Mouse (Mus musculus) lung, embryonic 15.5 days (tissue): ENCODE results near the gene Flywch1. TPM values are rescaled to one million over a fixed set of nuclear protein-coding genes. Genes with fewer than 3 reads are reported as not detected.
A peak's percentile ranks its signal among the peaks of the same experiment; 100 is the strongest.

Experiments used
- ATAC-seq: fragments of 200-750 bp; cut with Nextera tagmentation; 2 replicates; pipeline ENCODE4 v1.8.0; 2017; ENCODE audit warnings: moderate number of reproducible peaks, borderline replicate concordance; ENCODE audit not compliant: low FRiP score, low TSS enrichment; ENCODE audit errors: extremely low read depth
- H3K27ac ChIP-seq: fragments of 300-500 bp; sonication (generic); 2 replicates; pipeline ENCODE4 v1.5.1; 2015; ENCODE audit warnings: moderate library complexity, mild to moderate bottlenecking, inconsistent platforms
- H3K27me3 ChIP-seq: fragments of 300-500 bp; sonication (generic); 2 replicates; pipeline ENCODE4 v1.6.1; 2015; ENCODE audit warnings: inconsistent platforms
- H3K36me3 ChIP-seq: fragments of 300-500 bp; sonication (generic); 2 replicates; pipeline ENCODE4 v1.6.1; 2015; ENCODE audit warnings: inconsistent platforms
- H3K4me1 ChIP-seq: fragments of 300-500 bp; sonication (generic); 2 replicates; pipeline ENCODE4 v1.6.1; 2015; ENCODE audit warnings: inconsistent platforms
- H3K4me2 ChIP-seq: fragments of 300-500 bp; sonication (generic); 2 replicates; pipeline ENCODE4 v1.6.1; 2015; ENCODE audit warnings: inconsistent platforms, mild to moderate bottlenecking, moderate library complexity
- H3K4me3 ChIP-seq: fragments of 300-500 bp; sonication (generic); 2 replicates; pipeline ENCODE4 v1.5.1; 2015; ENCODE audit warnings: mild to moderate bottlenecking, inconsistent platforms
- H3K9ac ChIP-seq: fragments of 300-500 bp; sonication (generic); 2 replicates; pipeline ENCODE4 v1.6.1; 2015; ENCODE audit warnings: inconsistent platforms
- H3K9me3 ChIP-seq: fragments of 300-500 bp; sonication (generic); 2 replicates; pipeline ENCODE4 v1.6.1; 2016; ENCODE audit warnings: inconsistent platforms
- WGBS: fragments of 180-500 bp; shearing (Covaris S2); methylation state at CpG from one replicate; pipeline ENCODE4 v1.1.7; 2015; 5-methylcytosine and 5-hydroxymethylcytosine counted together
- polyA plus RNA-seq: library from polyadenylated mRNA; unstranded; fragments of >200 nt; fragmentation: Nextera tagmentation; extraction: Ambion mirVana; gene quantifications from 2 replicates; pipeline ENCODE4 v1.2.1, GENCODE M21; 2015

Flywch1 gene
- polyA plus RNA-seq, 1 experiment from 2014 or later, result 70.5 TPM

DNA sequence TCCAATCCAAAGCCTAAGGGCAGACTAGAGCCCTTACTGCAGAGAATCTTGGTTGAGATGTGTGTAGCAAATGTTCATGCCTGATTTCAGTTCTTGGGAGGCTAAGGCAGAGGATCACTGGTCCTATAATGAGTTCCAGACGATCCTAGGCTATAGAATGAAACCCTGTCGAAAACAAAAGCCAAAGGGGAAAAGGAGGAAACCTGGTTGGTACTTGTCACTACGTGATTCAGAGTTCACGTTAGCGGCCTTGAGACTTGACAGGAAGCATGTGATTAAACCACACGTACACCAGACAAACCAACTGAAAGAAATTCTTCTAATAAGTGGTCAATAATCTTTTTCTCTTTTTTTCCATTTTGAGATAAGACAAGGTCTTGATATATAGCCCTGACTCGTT is 25.9 kb upstream of the Flywch1 start:
- ATAC-seq, result no peak
- no peak overlapping the region for H3K27ac ChIP-seq
- peaks cover 2% of the 10 kb centered on the region; the same call in 1 of the 2 replicates for H3K4me1 ChIP-seq
- no peak overlapping the region for H3K4me2 ChIP-seq
- WGBS, result 65% methylated on average over 7 of the region's 7 CpGs
- no peaks in the 10 kb centered on the region for H3K36me3 ChIP-seq
- H3K9me3 ChIP-seq, result no peaks in the 10 kb centered on the region
- H3K27me3 ChIP-seq, result no peaks in the 10 kb centered on the region
- no peak overlapping the region for H3K4me3 ChIP-seq
- no peak overlapping the region for H3K9ac ChIP-seq

DNA sequence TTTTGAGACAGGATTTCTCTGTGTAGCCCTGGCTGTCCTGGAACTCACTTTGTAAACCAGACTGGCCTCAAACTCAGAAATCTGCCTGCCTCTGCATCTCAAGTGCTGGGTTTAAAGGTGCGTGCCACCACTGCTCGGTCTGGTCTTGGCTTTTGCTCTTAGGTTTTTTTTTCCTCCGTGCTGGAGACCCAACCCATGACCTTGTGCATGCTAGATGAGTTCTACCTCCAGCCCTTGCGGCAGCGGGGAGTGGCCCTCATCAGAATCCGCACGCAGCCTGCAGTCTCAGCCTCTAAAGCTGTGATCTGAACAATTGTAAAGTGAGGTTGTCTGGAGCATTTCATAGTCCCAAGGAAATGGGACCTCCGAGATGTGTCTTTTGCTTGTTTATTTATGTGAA is 23.9 kb upstream of the Flywch1 start:
- Histone ChIP-seq H3K27me3 (no peaks in the 10 kb centered on the region), H3K4me1 (peaks cover 8% of the 10 kb centered on the region), H3K36me3 (no peaks in the 10 kb centered on the region), H3K4me2 (no peak overlapping the region), H3K9me3 (no peaks in the 10 kb centered on the region), H3K4me3 (no peak overlapping the region), H3K27ac (no peak overlapping the region), H3K9ac (no peak overlapping the region)
- WGBS, result 89% methylated on average over 8 of the region's 8 CpGs
- ATAC-seq, result no peak

DNA sequence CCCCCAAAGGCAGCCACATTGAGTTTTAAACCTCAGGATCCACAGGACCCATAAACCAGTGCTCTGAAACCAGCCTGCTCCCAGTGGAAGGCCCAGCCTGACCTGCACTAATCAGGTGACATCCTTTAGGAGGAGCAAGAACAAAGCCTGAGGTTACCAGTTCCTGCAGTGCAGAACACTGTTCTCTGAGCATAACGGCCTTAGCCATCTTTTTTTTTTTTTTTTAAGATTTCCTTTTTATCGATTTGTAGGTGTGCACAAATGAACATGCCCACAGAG is 19.6 kb upstream of the Flywch1 start:
- Histone ChIP-seq H3K27ac (peak overlapping the region; percentile 81; the same call in 1 of the 2 replicates), H3K9ac (no peak overlapping the region), H3K4me2 (peak overlapping the region; percentile 81), H3K36me3 (no peaks in the 10 kb centered on the region), H3K27me3 (no peaks in the 10 kb centered on the region), H3K4me3 (peak overlapping the region; percentile 48), H3K9me3 (no peaks in the 10 kb centered on the region), H3K4me1 (peaks cover 20% of the 10 kb centered on the region)
- 52% methylated on average over 2 of the region's 2 CpGs for WGBS
- no peak for ATAC-seq

DNA sequence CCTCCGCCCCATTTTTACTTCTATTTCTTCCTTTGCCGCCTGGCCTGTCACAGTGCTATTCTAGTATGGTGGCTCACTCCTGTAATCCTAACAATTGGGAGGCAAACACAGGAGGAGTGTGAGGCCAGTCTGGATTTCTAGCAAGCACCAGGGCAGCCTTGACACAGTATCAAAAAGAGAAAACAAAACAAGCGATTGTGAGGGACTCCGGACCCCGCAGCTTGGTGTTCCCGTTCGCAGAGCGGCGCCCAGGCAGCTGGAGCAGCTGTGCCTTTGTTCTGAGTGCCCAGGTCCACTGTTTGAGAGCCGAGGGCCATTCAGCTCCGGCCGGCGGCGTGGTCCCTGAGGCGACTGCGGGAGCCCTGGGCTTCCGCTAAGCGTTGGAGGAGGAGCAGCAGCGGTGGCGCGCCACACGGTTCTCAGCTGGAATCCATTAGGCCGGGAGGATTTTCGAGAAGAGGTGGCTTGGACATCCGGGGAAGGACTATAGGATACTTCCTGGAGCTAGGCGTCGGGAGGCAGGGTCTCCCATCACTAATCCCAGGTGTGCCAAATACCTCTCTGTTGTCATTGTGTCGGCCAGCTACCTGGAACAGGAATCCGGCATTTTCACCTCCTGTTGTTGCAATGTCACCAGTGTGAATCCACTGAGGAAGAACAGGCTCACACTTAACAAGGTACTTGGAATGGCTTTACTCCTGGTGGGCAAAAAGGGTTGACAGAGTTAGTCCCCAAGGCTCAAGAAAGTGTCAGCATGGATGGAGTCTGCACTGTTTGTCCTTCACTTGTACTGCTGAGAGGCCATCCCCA is 19.1 kb upstream of the Flywch1 start, which contains the start of gene Srrm2:
Gene Srrm2 (plus strand): TSS at position 264 of the 810 bp plus-strand sequence.
- WGBS, result 2% methylated on average over 29 of the region's 29 CpGs
- Histone ChIP-seq H3K27me3 (no peaks in the 10 kb centered on the region), H3K9ac (peak within 1 kb of the TSS; percentile 58), H3K4me1 (peaks cover 24% of the 10 kb centered on the region), H3K27ac (peak within 1 kb of the TSS; percentile 81), H3K9me3 (no peaks in the 10 kb centered on the region), H3K36me3 (no peaks in the 10 kb centered on the region), H3K4me2 (peak within 1 kb of the TSS; percentile 81), H3K4me3 (peak within 1 kb of the TSS; percentile 48)
- peak; percentile 68; the same call in 1 of the 2 replicates for ATAC-seq

DNA sequence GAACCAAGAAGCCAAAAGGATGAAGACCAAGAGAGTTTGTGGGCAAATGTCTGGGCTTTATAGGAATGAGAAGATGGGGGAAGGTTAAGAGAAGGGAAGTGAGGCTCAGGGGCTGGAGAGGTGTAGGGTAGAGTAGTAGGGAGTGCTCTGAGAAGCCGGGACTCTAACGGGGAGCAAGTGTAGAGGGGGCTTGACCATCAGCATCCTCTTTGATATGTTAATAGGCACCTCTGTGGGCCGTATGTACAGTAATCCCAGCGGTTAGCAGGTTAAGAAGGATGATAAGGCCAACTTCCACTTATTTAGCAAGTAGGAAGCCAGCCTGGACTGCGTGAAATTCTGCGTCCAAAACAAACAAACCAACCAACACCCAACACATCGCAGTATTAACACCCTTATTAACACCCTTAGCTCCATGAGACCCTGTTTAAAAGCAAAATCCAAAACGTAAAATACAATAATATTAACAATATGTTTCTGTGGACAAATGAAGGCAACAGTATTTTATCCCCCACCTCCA is 18.4 kb upstream of the Flywch1 start:
- ATAC-seq, result no peak
- 20% methylated on average over 8 of the region's 8 CpGs for WGBS
- H3K27me3 ChIP-seq, result no peaks in the 10 kb centered on the region

DNA sequence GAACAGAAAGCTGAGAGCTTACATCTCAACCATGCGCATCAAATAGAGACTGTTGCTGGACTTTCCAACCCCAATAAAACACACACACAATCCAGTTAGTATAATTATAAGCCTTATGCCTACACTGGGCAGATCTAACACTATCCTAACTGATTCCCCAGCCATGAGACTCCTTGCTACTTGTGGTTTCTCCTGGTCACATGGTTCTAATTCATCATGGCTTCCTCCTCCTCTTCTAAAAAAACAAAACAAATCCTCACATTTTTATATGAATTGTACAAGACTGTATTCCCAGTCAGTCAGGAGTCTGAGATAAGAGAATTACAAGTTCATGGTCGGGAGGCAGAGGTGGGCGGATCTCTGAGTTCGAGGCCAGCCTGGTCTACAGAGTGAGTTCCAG is 17.6 kb upstream of the Flywch1 start:
- Histone ChIP-seq H3K4me2 (no peak overlapping the region), H3K27ac (no peak overlapping the region), H3K9me3 (no peaks in the 10 kb centered on the region), H3K4me1 (peaks cover 27% of the 10 kb centered on the region), H3K27me3 (no peaks in the 10 kb centered on the region), H3K4me3 (no peak overlapping the region), H3K9ac (no peak overlapping the region), H3K36me3 (no peaks in the 10 kb centered on the region)
- WGBS, result 83% methylated on average over 4 of the region's 4 CpGs
- no peak for ATAC-seq

More for the DNA sequence above, 18.4 kb upstream of the Flywch1 start:
- Histone ChIP-seq H3K27ac (peak overlapping the region; percentile 81), H3K9me3 (no peaks in the 10 kb centered on the region), H3K36me3 (no peaks in the 10 kb centered on the region), H3K9ac (peak overlapping the region; percentile 58), H3K4me3 (peak overlapping the region; percentile 48), H3K4me1 (peaks cover 27% of the 10 kb centered on the region), H3K4me2 (peak overlapping the region; percentile 81)

DNA sequence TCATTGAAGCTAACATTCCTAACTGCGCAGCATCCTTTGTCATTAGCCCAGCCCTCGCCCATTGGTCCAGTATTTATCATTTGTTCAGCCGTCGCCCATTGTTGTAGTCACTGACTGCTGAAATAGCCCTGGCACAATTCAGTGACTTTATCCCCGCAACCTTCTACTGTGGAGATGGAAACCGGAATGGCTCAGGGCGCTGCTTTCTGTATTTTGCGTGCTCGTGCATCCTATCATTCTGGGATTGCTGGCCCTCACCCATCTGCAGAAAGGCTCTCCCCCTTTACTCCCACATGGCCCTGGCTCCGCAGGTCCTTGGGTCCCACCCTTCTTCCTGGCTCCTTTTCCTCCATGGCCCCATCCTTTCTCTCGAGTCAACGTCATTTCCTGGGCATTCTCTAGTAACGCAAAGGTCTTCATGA is 15.1 kb upstream of the Flywch1 start:
- Histone ChIP-seq H3K27ac (no peak overlapping the region), H3K4me1 (peaks cover 27% of the 10 kb centered on the region), H3K9ac (peak overlapping the region; percentile 58; the same call in 1 of the 2 replicates), H3K36me3 (no peaks in the 10 kb centered on the region), H3K4me3 (peak overlapping the region; percentile 60), H3K27me3 (no peaks in the 10 kb centered on the region), H3K9me3 (no peaks in the 10 kb centered on the region), H3K4me2 (peak overlapping the region; percentile 91)
- 14% methylated on average over 13 of the region's 13 CpGs for WGBS
- ATAC-seq, result no peak

DNA sequence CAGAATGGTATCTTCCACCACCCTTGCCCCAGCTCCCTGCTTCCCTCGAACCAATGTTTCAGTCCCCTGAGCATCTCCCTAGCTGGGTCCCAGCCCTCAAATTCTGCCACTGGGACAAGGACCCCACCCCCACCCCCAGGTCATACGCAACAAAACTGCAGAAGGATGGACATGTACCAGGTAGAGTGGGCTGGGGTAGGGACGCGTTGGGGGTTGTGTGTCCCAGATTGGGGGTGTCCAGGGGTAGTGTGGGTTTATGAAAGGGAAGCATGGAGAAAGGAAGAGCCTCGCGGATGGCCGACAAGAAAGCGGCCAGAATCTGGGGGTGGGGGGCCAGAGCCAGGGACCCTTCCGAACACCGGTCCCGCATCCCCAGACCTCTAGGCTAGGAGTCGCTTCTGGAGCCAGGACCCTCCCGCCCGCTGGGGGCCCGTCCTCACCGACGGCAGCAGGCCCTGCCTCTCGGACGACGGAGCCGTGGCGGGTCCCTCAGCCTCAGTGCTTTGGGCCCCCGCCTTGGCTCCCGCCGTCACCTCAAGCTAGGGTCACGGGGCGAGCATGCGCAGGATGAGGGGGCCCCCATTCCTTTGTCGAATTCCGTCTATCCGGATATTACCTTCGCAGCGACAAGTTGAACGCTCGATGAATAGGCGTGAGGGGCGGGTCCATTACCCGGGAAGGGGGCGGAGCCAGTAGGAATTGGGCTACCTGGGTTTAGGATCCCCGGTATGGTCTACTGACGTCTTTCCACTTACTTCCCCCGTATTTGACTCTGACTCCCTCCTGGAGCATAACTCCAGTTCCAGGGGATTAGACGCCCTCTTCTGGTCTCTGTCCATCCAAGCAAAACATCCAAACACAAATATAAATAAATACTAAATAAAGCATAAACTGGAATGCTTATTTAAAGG is 14.4 kb upstream of the Flywch1 start, which contains the start of gene Flywch2:
Gene Flywch2 (minus strand): TSS at position 521 of the 911 bp plus-strand sequence.
- peak; percentile 73 for ATAC-seq
- peak within 1 kb of the TSS; percentile 91 for H3K4me2 ChIP-seq
- 2% methylated on average over 40 of the region's 43 CpGs for WGBS
- no peaks in the 10 kb centered on the region for H3K27me3 ChIP-seq
- peaks cover 24% of the 10 kb centered on the region for H3K4me1 ChIP-seq
- H3K4me3 ChIP-seq, result peak within 1 kb of the TSS; percentile 60
- no peaks in the 10 kb centered on the region for H3K36me3 ChIP-seq
- H3K27ac ChIP-seq, result peak within 1 kb of the TSS; percentile 13; the same call in 1 of the 2 replicates
- peak within 1 kb of the TSS; percentile 58 for H3K9ac ChIP-seq
- no peaks in the 10 kb centered on the region for H3K9me3 ChIP-seq

DNA sequence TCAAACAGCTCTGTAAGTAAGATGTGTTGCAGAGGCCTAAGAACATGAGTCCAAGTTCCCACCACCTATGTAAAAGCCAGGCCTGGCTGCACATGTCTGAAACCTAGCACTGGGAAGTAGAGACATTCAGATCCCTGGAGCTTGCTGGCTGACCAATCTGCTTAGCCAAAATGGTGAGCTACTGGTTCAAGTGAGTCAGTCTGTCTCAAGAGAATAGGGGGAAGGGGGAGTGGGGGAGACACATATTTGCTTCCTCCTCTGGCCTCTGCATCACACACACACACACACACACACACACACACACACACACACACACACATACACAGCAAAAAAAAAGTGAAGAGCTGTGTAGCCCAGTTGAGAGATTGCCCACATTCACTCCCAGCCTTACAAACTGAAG is 11.9 kb upstream of the Flywch1 start:
- H3K9ac ChIP-seq, result no peak overlapping the region
- H3K4me1 ChIP-seq, result peaks cover 11% of the 10 kb centered on the region
- H3K4me2 ChIP-seq, result no peak overlapping the region
- H3K36me3 ChIP-seq, result no peaks in the 10 kb centered on the region
- H3K4me3 ChIP-seq, result no peak overlapping the region
- no peak overlapping the region for H3K27ac ChIP-seq
- no peaks in the 10 kb centered on the region for H3K9me3 ChIP-seq
- H3K27me3 ChIP-seq, result no peaks in the 10 kb centered on the region
- ATAC-seq, result no peak

DNA sequence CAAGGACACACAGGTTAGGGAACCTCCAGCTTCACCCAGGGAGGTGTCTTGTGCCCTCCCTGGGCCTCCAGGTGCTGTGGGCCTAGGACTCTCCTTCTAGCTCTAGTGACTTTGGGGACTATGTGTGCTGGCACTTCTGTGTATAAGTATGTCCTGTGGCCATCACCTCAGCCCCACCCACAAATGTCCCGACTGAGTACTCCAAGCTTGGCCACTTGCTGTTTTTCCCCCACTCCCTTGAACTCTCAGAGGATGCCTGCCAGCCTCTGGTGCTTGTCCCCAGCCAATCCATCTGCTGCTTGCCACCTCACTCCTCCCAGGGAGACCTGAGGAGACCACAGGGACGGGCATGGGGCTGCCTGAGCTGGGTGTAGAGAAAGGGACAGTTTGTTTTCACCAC is 7.0 kb upstream of the Flywch1 start:
- ATAC-seq, result no peak
- Histone ChIP-seq H3K4me2 (no peak overlapping the region), H3K4me1 (no peaks in the 10 kb centered on the region), H3K27me3 (no peaks in the 10 kb centered on the region), H3K9me3 (no peaks in the 10 kb centered on the region), H3K9ac (no peak overlapping the region), H3K27ac (no peak overlapping the region), H3K36me3 (no peaks in the 10 kb centered on the region), H3K4me3 (no peak overlapping the region)
- 40% methylated on average over 2 of the region's 2 CpGs for WGBS

DNA sequence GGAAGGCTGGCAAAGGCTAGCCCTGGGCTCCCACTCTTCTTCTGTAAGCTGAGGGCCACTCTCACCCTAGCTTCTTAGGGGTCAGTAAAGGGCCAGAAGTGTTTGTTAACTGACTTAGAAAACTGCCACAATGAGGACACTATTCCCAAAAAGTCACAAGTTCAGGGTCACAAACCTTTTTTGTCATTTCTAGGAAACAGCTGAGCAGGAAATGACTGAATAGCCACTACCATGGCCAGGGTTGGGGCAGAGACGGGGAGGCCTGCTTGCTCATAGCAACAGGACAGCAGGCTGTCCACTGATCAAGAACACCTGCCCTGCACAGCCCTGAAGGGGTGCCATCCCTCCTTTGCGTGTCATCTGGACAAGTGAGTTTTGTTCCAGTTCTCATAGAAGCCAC is 5.7 kb upstream of the Flywch1 start:
- H3K36me3 ChIP-seq, result no peaks in the 10 kb centered on the region
- no peak for ATAC-seq
- H3K4me2 ChIP-seq, result no peak overlapping the region
- H3K4me3 ChIP-seq, result no peak overlapping the region
- WGBS, result 55% methylated on average over 2 of the region's 2 CpGs
- H3K9me3 ChIP-seq, result no peaks in the 10 kb centered on the region
- H3K4me1 ChIP-seq, result no peaks in the 10 kb centered on the region
- no peak overlapping the region for H3K9ac ChIP-seq
- no peak overlapping the region for H3K27ac ChIP-seq
- no peaks in the 10 kb centered on the region for H3K27me3 ChIP-seq

DNA sequence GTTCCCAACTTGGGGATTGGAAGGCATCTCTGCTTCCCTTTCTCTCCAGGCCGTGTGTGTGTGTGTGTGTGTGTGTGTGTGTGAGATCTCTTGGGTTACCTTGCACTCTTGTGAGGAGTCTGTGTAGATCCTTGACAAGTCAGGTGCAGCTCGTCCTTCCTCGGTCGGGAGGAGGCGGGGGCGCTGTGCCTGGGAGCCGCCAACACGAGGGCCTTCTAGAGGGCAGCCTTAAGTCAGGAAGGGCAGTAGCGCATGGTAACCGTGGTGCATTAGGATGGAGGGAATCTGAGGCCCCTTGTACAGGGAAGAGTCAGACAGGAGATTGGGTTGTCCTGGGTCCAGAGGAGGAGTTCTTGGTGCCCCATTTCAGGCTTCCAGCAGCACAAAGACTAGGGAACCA is 4.8 kb upstream of the Flywch1 start:
- Histone ChIP-seq H3K27ac (no peak overlapping the region), H3K9ac (no peak overlapping the region), H3K4me2 (no peak overlapping the region), H3K27me3 (no peaks in the 10 kb centered on the region), H3K36me3 (no peaks in the 10 kb centered on the region), H3K9me3 (no peaks in the 10 kb centered on the region), H3K4me1 (no peaks in the 10 kb centered on the region), H3K4me3 (no peak overlapping the region)
- ATAC-seq, result no peak
- 72% methylated on average over 10 of the region's 10 CpGs for WGBS
